Mouse (Mus musculus) spleen, postnatal 10 days (tissue): ENCODE data around the gene Fdxacb1.

Experiments
- DNase-seq, 2 experiments: peaks; one replicate each; pipeline ENCODE4 v3.0.0; 2021 to 2022; ENCODE audit warnings: low spot score in 2 of 2

Gene Fdxacb1

DNA sequence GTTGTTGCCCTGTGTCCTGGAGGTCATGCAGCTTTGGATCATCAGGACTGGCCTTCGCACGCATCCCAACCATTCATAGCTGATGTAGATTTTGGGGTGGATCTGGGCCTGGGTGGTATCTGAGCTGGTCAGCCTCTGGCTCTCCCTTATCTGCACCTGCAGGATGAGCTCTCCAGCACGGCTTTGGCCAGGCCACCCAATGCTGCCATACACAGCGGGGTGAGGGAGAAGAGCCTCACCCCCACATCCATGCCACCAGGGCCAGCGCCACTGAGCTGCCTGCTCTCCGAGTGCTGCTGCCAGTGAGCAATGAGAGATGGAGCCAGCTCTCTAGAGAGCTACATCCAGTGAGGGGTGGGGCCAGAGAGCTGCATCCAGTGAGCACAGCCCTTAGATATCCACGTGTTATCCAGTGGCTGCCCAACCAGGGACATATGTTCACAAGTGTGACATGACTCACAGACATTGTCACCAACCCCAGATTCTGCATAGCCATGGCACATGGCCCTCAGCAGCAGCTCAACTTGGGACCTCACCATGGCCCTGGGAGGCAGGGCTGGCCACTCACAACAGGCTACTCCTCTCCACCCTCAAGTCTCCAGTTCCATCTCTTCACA lies 35.1 kb downstream of the Fdxacb1 start:
- DNase-seq, result peak; percentile 60 to 76

DNA sequence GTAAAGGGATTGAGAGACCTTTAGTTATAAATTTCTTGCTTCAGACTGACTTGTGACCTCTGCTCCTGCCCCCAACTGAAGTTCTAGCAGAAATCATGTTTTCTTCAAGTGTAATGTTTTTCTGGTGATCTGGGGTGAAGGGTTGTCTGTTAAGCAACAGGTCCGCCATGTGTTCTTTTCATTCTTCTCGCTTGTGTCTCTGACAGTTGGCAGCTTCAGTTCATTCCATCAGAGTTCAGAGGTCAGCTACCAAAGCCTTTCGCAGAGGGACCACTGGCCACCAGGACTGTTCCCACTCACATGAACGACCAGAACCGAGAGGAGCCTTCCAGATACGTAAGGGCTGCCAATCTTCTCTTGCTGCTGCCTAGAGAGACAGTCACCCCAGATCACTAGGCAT lies 40.4 kb downstream of the Fdxacb1 start:
- no peak for DNase-seq

DNA sequence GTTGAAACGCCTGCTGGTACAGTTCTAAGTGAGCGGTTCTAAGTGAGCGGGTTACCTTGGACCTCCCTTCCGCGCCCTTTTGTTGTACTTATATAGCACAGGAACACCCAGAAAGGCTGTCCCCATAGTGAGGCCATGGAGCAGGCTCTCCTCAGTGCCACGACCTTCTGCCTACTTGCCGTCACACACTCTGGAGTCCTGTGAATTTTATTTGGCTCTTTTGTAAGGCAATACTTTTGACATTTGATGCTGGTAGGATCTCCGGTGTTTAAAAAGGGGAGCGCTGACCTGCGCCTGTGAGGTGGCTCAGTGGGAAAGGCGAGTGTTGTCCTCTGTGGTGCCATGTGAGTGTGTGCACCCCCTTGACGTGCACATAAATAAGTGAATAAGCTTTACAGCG lies 41.1 kb downstream of the Fdxacb1 start:
- no peak for DNase-seq

DNA sequence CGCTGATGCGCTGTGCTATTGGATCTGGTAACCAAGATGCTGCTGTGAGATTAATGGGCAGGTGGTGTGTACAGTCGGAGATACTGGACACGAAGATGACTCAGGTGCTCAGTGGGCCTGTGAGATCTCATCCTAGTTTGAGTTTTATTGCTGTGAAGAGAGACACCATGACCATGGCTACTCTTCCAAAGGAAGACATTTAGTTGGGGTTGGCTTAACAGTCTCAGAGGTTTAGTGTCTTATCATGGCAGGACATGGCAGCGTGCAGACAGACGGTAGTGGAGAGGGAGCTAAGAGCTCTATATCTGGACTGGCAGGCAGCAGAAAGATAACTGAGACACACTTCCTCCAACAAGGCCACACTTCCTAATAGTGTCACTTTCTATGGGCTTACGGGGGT lies 43.2 kb downstream of the Fdxacb1 start:
- DNase-seq, result peak in 1 of 2 experiments; percentile 50

DNA sequence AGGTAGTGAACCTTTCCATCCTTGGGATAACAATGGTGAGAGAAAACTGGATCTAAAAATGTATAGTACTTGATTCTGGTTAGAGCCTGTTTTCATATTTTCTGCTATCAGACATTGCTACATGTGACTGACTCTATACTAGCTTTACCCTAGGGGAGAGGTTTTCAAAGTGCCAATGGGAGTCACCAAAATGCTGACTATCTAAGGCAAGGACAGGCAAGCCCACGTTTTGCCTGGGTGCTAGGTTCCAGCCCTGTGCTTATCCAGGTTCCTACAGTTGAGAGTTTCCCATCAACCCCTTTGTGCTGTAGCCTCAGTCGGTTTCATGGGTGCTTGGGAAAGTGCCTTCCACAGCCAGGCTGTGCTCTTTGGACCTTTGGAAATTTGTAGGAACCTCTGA lies 43.7 kb downstream of the Fdxacb1 start:
- no peak for DNase-seq

DNA sequence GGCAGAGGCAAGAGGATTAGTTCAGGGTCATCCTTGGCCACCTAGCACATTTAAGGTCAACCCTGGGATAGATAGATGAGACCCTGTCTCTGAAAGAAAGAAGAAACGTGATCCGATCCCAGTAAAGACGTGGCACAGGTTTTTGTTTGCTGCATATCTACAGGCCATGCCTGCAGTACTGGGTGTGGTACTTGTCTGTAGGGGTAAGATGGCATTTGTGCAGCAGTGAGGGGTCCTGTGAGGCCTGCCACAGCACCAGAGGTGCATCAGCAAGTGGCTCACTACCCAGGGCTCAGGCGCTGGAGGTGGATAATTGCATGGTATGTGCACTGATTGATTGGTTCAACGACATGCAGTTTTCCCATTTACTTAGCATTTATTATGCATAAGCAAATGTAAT lies 45.8 kb downstream of the Fdxacb1 start:
- no peak for DNase-seq

DNA sequence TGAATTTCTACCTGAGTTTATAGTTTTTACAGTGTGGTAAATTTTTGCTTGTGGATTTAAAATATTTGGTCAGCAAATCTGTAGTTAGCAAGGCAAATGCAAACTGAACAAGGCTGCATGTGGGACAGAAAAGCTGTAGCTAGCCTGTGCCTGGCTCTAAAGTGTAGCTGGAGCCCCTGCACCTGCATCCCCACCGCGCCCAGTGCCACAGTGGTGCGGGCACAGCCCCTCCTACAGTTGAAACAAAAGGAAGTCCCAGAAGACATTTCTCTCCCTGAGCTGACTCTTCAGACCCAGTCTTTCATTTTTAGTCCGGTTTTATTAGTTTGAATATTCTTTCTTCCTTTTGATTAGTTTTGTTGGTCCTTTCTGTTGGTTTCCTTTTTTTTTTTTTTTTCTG lies 47.6 kb downstream of the Fdxacb1 start:
- no peak for DNase-seq

DNA sequence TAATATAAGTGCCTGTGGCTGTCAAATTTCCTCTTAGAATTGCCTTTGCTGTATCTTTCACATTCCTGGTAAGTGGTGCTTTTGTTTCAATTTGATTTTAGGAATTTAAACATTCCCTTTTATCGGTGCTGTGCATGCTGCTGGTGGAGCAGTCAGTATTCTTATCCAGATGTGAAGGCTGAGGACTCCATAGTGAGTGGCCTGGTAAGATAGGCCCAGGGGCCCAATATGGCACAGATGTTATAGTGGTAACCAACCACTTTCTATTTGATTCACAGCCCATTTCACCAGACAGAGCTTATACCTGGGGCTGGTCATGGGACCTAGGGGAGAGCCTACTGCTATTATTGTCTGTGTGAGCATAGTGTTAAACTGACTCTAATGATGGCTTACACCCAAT lies 48.5 kb downstream of the Fdxacb1 start:
- no peak for DNase-seq

DNA sequence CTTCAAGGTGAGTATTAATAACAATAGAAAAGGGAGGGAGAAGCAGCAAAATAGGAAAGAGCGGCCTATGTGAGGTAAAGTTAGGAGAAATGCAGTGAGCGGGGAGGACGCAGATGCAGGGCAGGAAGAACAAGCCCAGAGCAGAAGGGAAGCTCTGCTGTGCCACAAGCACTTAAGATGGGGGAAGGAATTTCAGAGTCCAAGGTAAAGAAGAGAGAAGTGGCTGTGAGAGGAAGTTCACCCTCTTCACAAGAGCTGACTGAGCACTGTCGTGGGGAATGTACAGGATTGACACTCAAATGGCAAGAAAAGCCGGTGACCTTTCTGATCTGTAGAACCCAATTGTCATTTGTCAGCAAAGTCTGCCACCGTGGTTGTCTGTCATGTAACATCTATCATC lies 50.0 kb downstream of the Fdxacb1 start:
- DNase-seq, result no peak

DNA sequence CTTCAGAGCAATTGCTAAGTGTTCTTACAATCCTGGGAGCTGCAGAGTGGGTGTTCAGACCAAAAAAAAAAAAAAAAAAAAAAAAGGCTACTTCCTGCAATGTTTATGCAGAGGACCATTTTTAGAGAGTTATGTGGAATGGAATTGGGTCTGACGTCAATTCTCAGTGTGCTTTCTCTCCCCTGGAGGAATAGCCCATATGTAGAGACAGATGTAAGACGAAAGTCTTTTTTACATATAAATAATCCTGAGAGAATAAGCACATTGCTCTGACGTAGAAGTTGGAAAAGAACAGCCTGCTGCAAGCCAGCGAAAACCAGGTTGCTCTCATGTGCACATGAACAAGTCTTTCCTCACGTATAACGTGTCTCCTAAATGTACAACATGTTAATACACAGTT lies 51.7 kb downstream of the Fdxacb1 start:
- no peak for DNase-seq

DNA sequence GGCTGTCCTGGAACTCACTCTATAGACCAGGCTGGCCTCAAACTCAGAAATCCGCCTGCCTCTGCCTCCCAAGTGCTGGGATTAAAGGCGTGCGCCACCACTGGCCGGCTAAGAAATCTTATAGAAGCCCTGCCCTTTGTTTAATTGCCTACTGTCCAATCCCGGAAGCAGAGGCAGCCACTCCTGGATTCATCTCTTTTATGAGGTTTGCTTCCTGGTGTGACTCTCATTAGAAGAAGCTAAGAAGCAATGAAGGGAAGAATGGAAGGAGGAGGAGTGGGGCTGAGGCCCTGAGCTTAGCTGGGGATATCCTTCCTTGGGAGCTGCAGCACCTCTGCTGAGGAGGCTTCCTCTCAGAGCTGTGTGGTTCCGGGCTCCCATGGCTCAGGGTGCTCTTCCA lies 53.6 kb downstream of the Fdxacb1 start:
- no peak for DNase-seq

DNA sequence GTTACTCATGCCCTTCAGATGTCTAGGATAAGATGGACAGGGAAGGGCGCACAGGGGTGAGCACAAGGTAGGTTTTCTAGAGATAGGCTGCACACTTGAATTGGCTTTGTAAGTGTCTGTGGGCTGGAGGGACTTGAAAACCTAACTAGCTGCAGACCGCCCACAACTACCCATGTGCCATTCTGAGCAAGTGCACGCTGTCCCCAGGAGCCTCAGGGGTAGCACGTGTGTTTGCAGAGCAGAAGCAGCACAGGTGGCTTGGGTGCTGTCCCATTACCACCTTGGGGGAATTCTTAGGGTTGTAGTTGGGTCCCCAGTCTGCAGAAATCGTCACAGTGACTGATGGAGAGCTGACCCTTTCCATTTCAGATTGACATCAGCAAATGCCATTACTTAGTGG lies 54.2 kb downstream of the Fdxacb1 start:
- DNase-seq, result no peak
